Mouse (Mus musculus) ES-CJ7 (cell line): ENCODE results near the gene Prkag1.
A peak's percentile ranks its signal among the peaks of the same experiment; 100 is the strongest.

Experiments
- DNase-seq: peaks from one replicate; pipeline ENCODE4 v3.0.0; 2011; ENCODE audit warnings: low read depth, low spot score

Gene Prkag1

DNA sequence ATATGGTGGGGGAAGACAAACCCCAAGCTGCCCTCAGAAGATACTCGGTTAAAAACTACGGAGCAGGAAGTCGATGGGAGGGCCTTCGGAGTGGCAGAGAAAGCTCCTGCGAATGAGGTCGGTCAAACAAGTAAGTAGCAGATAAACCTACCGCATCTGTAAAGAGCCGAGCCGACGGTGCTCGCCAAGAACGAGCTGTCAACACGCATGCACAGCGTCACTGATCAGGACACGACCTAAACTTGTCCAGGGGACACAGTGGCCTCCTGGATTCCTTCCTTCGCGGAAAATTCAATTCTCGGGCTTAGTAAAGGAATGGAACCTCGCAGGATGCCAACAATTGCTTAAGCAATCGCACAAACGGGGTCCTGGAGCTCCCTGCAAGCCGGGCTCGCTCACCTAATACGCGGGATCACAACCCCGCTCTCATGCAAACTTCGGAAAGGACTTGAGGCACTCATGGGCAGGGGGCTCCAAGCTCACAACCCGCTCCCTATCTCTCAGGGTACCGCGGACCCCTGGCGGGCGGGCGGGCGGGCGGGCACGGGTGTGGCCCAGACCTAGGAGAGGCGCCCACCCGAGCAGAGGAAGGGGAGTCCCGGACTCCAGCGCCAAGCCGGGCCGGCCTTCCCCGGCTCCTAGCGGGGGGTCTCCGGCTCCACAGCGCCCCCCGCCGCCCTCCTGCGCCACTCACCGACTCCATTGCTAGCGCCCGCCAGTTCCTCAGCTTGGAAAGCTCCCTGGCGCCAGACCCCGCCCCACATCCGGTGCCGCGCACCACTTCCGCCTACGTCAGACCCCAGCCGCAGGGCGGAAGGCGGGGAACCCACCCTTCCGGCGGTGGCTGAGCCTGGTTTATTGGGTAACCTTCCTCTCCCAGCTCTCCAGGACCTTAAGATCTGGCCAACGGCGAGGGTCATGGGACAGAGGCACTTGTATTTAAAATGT lies at the start of gene Prkag1:
TSS of gene Prkag1 (minus strand) at position 786 of the 948 bp plus-strand sequence.
- DNase-seq, result peak; percentile 96

DNA sequence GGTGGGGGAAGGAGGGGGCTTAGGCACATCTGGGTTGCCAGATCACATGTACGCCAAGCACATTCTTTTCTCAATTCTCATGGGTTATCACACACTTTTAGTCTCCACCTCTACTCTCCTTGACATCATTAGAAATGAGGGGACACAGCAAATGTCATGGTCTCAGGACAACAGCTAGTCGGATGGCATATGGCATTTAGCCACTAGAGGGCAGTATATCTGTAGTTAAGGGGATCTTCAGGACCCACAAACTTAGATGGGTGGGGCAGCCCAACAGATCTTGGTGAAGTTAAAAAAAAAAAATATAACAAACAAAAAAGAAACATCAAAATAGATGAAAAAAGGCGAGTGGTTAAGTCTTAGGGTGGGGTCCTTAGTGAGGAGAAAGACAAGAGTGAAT lies 46.0 kb upstream of the Prkag1 start:
- DNase-seq, result peak; percentile 85

DNA sequence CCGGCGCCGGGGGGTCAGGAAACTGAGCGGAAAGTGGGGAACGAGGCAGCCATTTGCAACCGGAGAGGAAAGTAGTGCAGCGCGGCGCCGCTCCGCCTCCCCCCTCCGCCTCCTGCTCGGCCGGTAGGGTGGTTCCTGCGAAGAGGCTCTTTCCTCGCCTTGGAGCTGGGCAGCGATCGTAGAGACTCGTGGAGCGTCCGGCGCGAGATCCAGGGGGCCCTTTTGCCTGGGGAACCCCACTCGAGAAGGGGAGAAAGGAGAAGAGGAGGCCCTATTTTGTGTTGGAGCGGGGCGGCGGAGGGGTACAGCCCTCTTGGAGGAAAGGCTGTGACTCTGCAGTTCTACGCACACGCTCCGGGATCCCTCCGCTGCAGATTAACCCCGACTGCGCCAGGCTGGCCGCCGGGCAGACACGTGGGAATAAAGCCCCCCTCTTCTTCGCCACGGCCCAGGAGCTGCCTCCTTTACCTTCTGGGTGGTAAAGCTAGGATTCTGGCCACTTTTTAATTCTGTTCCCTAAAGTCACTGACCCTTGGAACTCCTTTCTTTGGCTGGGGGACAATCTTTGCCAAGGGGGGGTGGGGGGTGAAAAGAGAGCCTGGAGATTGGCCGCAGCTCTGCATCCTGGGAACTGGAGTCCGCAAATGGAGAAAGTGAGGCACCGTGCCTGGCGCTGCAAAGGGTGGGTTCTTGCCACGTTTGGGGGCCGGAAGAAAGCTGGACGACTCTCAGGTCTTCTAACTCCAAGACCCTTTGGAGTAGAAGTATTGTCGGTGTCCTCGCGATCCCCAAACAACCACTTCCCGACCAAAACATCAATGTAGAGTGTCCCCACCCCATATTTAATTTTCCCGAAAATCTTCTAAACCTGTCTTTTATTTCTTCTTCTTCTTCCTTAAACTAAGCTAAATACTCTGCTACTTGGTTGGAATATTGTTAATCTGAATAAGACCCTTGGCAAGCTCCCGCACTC lies 40.9 kb upstream of the Prkag1 start:
- peak; percentile 97 for DNase-seq

DNA sequence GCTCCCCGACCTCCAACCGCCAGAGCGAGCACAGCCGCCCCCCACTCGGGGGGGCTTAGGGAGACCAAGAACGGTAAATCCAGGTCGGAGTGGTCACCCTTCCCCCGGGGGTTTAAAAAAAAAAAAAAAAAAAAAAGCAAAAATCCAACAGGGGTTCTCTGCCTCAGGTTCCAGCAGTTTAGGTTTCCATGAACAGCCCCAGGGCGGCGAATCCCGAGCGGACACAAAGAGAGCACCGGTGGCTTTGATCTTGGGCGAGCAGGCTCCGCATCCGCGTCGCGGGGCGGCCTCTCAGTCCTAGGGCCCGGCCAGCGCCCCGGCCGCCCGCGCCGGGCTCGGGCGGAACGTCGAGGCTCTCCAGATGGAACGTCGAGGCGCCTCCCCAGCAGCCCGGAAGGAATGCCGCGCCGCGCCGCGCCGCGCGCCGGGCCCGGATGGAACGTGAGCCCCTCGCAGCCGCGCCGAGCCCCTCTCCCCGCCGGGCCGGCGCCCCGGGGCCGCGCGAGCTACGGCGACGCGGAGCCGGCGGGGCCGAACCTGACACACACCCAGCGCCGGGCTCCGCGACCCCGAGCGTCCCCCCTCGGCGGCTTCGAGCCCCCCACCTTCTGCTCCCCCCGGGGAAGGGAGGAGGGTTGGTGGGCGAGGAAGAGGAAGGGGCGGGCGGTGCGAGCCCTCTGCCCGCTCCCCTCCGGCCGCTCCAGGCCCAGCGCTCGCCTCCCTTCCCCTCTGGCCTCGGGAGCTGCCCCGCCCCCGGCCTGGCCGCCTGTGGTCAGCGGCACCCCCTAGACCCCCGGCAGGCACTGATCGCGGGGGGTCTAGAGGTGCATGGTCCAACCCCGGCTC lies 40.0 kb upstream of the Prkag1 start, which contains the start of gene Kmt2d:
TSS of gene Kmt2d (minus strand) at position 135 of the 846 bp plus-strand sequence.
- no peak for DNase-seq

DNA sequence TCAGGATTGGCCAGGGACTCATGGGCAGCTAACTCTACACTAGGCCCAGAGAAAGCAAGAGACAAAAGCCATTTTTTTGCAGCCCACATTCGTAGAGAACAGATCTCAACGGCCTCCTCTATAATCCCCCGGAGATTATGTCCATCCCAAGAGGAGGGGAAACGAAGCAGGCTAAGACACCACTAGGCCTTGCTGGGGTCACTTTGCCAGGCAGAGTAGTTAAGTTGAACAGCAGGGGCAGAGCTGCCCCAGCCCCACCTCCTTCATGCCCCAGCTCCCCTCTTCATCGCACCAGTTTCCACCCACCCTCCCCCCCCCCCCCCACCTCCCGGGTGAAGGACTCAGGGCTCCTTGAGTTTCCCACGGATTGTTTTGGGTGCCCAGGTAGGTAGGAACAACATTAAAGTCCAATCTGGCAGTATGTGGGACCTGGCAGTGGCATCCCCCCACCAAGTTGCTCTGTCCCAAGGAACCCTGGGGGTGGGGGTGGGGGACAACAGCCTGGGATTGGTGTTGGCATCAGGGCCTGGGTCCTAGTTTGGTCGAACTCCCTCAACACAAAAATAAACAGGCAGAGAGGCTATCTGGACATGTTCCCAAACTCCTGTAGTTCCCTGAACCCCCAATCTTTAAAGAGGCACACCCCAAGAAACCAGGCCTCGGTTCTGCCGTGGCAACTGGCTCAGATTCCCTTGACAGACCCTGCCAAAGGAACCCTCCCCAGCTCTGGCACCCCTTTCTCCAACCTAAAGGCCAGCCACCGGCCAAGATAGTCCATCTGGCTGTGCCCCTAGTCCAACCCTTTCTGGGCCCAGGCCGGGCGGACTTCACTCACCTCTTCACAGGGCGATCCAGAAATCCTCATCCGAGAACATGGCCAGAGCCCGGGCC lies 39.1 kb upstream of the Prkag1 start:
- no peak for DNase-seq

DNA sequence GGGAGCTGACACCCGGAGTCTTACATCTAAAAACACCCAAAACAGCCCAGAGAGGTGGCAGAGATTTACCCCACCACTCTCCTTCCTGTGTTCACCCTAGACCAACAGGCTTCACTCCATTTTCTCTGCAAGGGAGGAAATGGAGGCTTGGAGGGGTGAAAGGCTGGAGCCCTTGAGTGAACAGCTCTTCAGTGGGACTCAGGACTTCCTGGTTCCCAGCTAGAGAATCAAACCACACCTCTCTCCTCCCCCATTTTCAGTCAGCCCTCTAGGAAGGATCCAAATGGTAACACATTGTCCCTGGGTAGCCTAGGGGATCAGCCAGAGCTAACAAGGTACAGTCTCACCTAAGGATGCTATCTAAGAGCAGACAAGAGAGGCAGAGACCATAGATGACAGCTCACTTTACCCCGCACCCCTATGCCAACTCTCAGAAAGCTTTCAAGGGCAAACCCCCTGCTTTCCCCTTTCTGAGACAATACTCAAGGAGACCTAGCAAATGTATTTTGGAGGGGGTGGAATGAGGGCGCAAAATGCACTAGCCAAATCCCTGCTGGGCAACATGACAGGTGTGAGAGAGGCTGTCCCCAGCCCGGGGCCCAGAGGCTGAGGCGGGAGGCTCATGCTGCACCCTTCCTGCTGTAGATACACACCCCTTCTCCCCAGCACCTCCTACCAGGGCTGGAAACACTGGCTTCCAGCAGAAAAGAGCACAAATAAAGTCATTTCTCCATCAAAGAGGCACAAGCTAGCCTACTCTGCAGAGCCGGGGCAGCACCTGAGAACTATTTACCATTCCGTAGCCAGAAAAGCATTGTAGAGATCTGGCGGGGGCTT lies 38.2 kb upstream of the Prkag1 start:
- no peak for DNase-seq

DNA sequence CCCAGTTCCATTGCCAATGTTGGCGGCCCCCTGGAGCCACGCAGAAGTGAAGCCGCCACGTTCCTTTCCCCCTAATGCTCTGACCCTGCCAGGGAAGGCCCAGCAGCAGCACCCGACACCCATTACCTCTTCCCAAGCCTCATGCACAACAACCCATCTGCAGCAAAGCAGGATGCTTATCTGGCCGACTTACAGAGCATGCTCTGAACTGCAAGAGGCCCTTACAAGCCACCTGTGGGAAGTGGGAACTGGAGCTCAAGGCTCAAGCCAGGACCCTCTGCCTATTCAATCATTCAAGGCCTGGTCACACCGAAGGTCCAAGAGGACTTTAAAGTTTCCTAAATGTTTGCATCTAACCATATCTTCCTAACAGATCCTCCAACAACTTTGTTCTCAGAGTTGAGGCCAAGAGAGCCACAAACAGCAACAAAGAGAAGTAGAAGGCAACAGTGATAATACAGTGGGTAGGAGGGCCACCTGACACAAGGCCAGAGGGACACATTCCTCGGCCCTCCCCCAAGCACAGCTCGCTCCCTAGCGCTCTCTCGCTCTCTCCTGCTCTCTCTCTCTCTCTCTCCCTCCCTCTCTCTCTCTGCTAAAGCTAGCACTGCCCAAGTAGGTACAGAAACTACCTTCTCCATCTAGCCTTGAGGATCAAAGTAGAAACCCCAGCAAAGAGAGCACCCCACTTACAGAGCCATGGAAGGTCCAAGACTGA lies 37.2 kb upstream of the Prkag1 start:
- no peak for DNase-seq

DNA sequence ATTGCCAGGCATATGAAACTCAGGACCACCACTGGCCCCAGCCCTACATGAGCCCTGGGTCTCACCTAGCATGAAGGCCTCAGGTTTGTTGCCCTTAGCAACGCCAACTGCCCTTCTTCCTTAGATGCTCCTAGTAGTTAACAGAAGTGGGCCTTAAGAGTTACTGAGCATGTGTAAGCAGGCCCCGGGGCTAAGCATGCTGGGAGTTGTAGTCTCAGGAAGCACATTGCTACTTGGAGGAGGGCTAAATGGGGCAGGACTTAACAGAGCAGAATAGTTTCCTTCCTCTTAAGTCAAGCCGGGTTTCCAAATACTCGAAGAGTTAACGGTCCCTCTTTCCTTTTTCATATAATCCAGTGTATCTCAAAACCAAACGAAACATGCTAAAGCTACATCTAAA lies 36.0 kb upstream of the Prkag1 start:
- peak; percentile 58 for DNase-seq

DNA sequence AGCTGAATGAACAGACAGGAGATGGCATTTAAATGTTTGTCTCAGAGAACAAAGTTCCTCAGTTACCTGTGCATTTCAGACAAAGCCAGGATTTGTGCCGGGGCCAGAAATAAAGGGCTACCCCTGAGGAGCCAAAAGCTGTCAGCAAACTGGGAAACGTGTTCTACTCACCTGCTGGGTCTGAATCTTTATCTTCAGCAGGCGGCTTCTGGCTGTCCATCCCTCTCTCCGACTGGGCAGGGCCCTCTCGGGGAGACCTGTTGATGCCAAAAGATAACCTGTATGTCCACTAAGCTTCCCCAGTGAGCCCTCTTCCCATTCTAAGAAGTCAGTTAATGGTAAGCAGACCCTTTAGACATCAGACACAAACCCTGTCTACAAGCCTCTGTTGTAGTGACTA lies 35.2 kb upstream of the Prkag1 start:
- no peak for DNase-seq

DNA sequence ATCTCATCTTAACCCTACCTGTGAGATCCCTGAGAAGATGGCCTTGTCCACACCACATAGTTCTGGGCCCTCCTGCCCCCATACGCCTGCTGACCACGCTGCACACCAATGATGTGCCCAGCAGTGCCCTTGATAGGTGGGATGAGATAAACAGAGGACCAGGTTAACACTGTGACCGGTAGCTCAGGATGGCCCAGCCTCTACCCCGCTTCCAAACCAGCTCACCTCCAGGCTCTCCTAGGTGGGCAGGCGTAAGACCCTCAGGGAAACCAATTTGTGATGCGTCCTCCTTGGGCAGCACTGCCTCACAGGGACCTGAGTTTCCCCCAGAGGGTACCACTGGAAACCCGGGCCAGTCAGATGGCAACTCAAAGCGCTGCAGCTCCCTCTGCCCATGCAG lies 34.5 kb upstream of the Prkag1 start:
- DNase-seq, result no peak

DNA sequence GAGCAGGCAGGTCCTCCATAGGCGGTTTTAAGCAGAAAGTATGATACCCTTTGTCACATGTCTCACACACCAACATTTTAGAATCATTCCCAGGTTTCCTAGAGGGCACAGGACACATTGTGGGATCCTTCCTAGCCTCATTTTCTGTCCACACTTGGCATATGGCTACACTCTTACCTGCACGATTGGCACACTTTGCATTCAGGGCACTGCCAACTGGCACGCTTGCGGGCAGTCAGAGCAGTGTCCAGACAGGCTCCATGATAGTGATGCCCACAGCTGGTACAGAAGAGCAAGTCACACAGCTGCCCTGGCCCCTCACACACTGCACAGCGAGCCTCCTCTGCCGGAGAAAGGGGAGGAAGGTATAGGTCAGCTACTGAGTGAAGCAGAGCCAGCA lies 33.6 kb upstream of the Prkag1 start:
- DNase-seq, result no peak

DNA sequence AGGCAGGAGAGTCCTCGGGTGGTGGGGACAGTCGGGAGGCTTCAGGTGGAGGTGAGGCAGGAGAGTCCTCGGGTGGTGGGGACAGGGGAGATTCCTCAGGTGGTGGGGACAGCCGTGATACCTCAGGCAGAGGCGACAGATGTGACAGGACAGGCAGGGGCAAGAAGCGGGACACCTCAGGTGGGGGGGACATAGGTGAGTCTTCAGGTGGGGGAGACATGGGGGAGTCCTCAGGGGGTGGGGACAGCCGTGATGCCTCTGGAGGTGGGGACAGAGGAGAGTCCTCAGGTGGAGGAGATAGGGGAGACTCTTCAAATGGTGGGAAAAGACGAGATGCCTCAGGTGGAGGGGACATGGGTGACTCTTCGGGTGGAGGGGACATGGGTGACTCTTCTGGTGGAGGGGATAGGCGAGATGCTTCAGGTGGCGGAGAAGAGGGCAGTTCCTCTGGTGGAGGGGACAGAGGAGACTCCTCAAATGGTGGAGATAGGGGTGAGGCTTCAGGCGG lies 32.2 kb upstream of the Prkag1 start:
- no peak for DNase-seq

DNA sequence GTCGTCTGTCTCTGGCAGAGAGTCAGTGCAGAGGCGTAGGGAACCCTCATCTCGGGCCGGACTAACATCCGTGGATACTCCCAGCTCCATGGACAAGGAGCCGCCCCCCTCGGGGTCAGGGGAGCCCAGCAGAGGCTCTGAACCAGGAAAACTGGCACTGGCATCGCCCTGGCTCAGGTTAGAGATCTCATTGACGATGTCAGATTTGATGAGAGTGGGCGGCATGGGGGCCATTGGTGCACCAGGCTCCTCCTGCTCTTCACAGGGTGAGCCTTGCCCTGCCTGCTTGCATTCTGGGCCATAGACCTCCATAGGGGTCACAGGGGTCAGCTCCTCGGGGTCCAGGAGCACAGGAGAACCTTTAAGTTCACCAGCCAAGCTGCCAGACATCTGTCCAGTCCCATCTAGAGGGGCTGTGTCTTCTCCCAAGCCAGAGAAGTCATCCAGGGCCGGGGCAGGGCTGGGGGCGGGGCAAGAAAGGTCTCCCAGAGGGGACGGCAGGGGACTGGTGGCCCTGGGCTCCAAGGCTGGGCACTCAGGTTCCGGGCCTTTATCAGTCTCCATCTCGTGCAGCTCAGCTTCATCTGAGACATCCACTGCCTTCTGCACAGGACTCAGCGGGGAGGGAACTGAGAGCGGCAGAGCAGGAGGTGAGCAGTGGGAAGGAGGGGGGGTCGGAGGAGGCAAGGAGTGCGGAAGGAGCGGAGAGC lies 30.5 kb upstream of the Prkag1 start:
- DNase-seq, result no peak

DNA sequence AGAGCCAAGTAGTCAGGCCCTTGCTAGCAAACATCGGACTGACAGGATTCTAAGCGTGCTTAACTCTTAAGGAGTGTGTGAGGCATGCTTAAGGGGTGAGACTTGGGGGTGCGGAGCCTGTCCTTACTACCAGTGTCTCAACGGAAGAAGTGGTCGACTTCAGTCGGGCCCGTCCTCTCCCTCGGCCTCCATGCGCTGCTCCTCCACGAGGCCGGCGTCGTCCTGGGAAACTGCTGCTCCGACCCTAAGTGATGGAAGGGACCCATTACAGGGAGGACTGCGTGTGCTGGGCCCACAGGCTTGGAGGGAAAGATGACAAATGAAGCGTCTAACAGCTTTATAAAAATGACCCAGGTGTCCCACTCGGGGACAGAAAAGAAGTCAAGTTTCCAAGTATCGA lies 29.6 kb upstream of the Prkag1 start:
- no peak for DNase-seq

DNA sequence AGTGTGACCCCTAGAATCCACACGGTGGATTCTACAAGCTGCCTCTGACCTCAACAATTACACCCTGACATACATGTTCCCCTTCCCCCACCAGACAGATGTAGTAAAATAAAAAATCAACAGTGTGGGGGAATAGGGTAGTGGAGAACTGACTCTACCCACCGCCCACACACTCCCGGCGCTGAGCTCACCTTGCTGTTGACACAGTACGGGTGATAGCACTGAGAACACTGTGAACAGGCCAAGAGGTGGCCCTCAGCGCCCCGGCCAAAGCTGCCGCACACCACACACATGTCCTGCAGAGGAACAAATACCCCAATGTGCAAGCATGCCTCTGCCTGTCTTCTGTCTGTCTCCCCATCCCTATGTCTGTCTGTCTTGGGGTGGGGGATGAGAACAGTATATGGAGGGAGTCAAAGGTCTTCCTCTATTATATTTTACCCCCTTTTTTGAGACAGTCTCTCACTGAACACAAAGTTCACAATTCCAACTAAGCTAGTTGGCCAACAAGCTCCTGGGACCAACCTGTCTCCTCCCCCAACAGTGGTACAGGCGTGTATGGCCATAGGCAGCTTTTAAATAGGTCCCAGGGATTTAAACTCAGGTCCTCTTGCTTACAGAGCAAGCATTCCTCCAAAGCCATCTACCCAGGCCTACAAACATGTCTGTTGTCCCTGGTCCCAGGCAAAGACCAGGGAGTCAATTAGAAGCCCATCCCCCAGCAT lies 28.2 kb upstream of the Prkag1 start:
- no peak for DNase-seq

DNA sequence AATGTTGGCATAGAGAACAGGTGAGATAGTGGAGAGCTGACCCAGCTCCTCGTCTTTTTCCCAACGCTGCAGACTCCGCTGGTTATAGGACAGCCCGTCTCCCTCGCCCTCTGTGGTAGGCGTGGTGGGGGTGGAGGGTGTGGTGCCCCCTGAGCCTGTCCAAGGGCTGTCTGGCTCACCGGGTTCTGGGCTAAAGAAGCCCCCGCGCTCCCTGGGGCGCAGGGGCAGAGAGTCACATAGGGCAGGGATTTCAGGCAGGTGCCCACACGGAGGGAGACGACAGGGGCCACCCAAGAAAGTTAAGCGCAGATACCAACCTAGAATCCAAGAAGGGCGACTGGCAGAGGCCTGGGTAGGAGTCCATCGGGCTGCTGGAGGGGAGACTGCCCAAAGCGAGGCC lies 22.9 kb upstream of the Prkag1 start:
- DNase-seq, result no peak
